9 mouse cellular contexts compared by ENCODE assay signal in genomic region chr13:88822976-88823521, GRCm38 (mm10). TPM values are rescaled to one million over a fixed set of nuclear protein-coding genes. Genes with fewer than 3 reads are reported as not detected.
DNase-seq lines count a peak whose midpoint lies in the region; ATAC-seq and TF ChIP-seq lines count a peak whose summit lies in the region.
"Had no signal": no experiment of that assay in that cellular context is flagged by ENCODE, and none has a peak within 500 bp of the region (broad histone marks: within the 10 kb centered on the region; RNA-seq: fewer than 3 reads in every experiment).

No protein-coding gene starts in this region.

- no peak for TF ChIP-seq POLR2A in embryonic fibroblast, embryonic 13.5 days (IDR thresholded peaks at IDR 0.05; ENCODE audit: low read depth, low read length)

- no peak for DNase-seq in heart, postnatal 0 days (ENCODE audit: low spot score)
- DNase-seq in heart, adult 11 months, result no peak
- DNase-seq in layer of hippocampus, adult 8-10 months (ENCODE audit: low spot score in 2 of 2), result peak; percentile 20 to 23
- DNase-seq in neural tube, embryonic 10.5 days (ENCODE audit: extremely low spot score, low spot score), result peak; percentile 38
- no peak for DNase-seq in thymus, postnatal 36 days
- no peak for DNase-seq in gastrocnemius, postnatal 10 days

- H3K4me2 ChIP-seq in heart, postnatal 0 days (ENCODE audit: low read depth, low read length), result peak overlapping the region; percentile 100

- TF ChIP-seq CTCF in heart, postnatal 0 days (IDR thresholded peaks at IDR 0.05; ENCODE audit: low read depth), result no peak
- TF ChIP-seq CTCF in embryonic fibroblast, embryonic 13.5 days (IDR thresholded peaks at IDR 0.05; ENCODE audit: borderline replicate concordance, insufficient read depth, low read length), result no peak

- H3K9ac ChIP-seq in heart, postnatal 0 days (replicated peaks; ENCODE audit: low read depth, low read length), result no peak overlapping the region

- no peak for TF ChIP-seq EP300 in heart, postnatal 0 days (IDR thresholded peaks at IDR 0.05; ENCODE audit: low read depth)

- H3K36me3 ChIP-seq in heart, postnatal 0 days (replicated peaks; ENCODE audit: control insufficient read depth, insufficient read depth, low read length), result no peaks in the 10 kb centered on the region
- H3K36me3 ChIP-seq: G1E had no signal

- H3K27ac ChIP-seq in heart, postnatal 0 days (ENCODE audit: low read depth), result no peak overlapping the region
- H3K27ac ChIP-seq in embryonic fibroblast, embryonic 13.5 days (ENCODE audit: insufficient read depth, low read length), result no peak overlapping the region

- no peaks in the 10 kb centered on the region for H3K9me3 ChIP-seq in heart, postnatal 0 days (replicated peaks; ENCODE audit: control insufficient read depth, low read length)

- WGBS in heart, postnatal 0 days, result 22% methylated on average over 10 of the region's 10 CpGs

- H3K4me3 ChIP-seq in heart, postnatal 0 days (ENCODE audit: low read depth, low read length), result peak overlapping the region; percentile 43
- peak overlapping the region; percentile 65 for H3K4me3 ChIP-seq in embryonic fibroblast, embryonic 13.5 days (ENCODE audit: insufficient read depth, low read length)

- no peaks in the 10 kb centered on the region for H3K4me1 ChIP-seq in heart, postnatal 0 days (ENCODE audit: control insufficient read depth, insufficient read depth)
- H3K4me1 ChIP-seq in embryonic fibroblast, embryonic 13.5 days (ENCODE audit: control insufficient read depth, insufficient read depth, low read length), result peaks cover 9% of the 10 kb centered on the region; the same call in 1 of the 2 replicates

- peaks cover 12% of the 10 kb centered on the region; the same call in 1 of the 2 replicates for H3K27me3 ChIP-seq in heart, postnatal 0 days (ENCODE audit: control insufficient read depth, insufficient read depth, low read length)

- no peak for ATAC-seq in heart, postnatal 0 days (ENCODE audit: insufficient read depth, low read depth)
- ATAC-seq in cerebellum, adult (ENCODE audit: insufficient number of reproducible peaks, low FRiP score, low TSS enrichment), result no peak

RNA-seq across cellular contexts. Expression of gene Edil3, which starts 1.8 kb away (rescaled TPM):
- 0.76 and 1.5 TPM in 2 replicates for total RNA-seq in heart, postnatal 0 days (2014; rRNA removed; ENCODE audit: low replicate concordance)
- 0.52 and 0.63 TPM in 2 replicates for polyA plus RNA-seq in heart, postnatal 0 days (2015; fragmentation: Nextera tagmentation; extraction: Ambion mirVana)
- polyA plus RNA-seq in embryonic fibroblast, embryonic 13.5 days (2011; ENCODE audit: insufficient read length, low read depth, missing spikeins), result 40.2 and 42.6 TPM in 2 replicates
- 10 to 100 TPM; 73.3 to 84.5 (median 75.7) TPM for total RNA-seq in layer of hippocampus, adult 8-10 months (2022)
- 1 to 10 TPM in 1 of 2 experiments, under 1 TPM in 1; 0.52 to 1.4 TPM for total RNA-seq in gastrocnemius, postnatal 10 days (2021)
- polyA plus RNA-seq: G1E had no signal

Comparison
In these comparisons a context has a peak if more than half of its experiments do, and no peak if none do; other contexts are left out.
1. DNase-seq: peak in layer of hippocampus, adult 8-10 months (2 of 2) and neural tube, embryonic 10.5 days (single experiment); none in heart, postnatal 0 days (single experiment), heart, adult 11 months (single experiment), thymus, postnatal 36 days (0 of 2) and gastrocnemius, postnatal 10 days (single experiment).
2. RNA of gene Edil3, which starts 1.8 kb away (total RNA-seq): 73.3 to 84.5 TPM in layer of hippocampus, adult 8-10 months; 0.52 to 1.4 TPM in gastrocnemius, postnatal 10 days and 0.76 to 1.5 TPM in heart, postnatal 0 days; every median in the first group is over 10 times any median in the second.